Mouse (Mus musculus) neural tube, embryonic 12.5 days (tissue): ENCODE measurements around the gene Asb17. TPM values are rescaled to one million over a fixed set of nuclear protein-coding genes. Genes with fewer than 3 reads are reported as not detected.
"Not testable (repeated sequence)": the region's sequence is repeated elsewhere in the genome, so short reads cannot be mapped to it uniquely, and the experiment has no call there.

Experiments
- ATAC-seq: fragments of 200-750 bp; cut with Nextera tagmentation; 2 replicates; pipeline ENCODE4 v1.8.0; 2017; ENCODE audit warnings: low read depth, mild to moderate bottlenecking, moderate TSS enrichment, moderate library complexity; ENCODE audit not compliant: low FRiP score
- H3K27ac ChIP-seq: fragments of 300-500 bp; sonication (generic); 2 replicates; pipeline ENCODE4 v1.5.1; 2016
- H3K27me3 ChIP-seq: fragments of 300-500 bp; sonication (generic); replicated peaks from 2 replicates; pipeline ENCODE4 v1.6.1; 2016; ENCODE audit warnings: mild to moderate bottlenecking
- H3K36me3 ChIP-seq: fragments of 300-500 bp; sonication (generic); 2 replicates; pipeline ENCODE4 v1.6.1; 2016; ENCODE audit warnings: mild to moderate bottlenecking
- H3K4me1 ChIP-seq: fragments of 300-500 bp; sonication (generic); 2 replicates; pipeline ENCODE4 v1.6.1; 2016
- H3K4me2 ChIP-seq: fragments of 300-500 bp; sonication (generic); replicated peaks from 2 replicates; pipeline ENCODE4 v1.6.1; 2016; ENCODE audit warnings: mild to moderate bottlenecking
- H3K4me3 ChIP-seq: fragments of 300-500 bp; sonication (generic); 2 replicates; pipeline ENCODE4 v1.5.1; 2016
- H3K9ac ChIP-seq: fragments of 300-500 bp; sonication (generic); 2 replicates; pipeline ENCODE4 v1.6.1; 2016; ENCODE audit warnings: mild to moderate bottlenecking
- H3K9me3 ChIP-seq: fragments of 300-500 bp; sonication (generic); 2 replicates; pipeline ENCODE4 v1.6.1; 2016; ENCODE audit warnings: mild to moderate bottlenecking
- WGBS: fragments of 180-500 bp; shearing (Covaris S2); methylation state at CpG from one replicate; pipeline ENCODE4 v1.1.7; 2016; 5-methylcytosine and 5-hydroxymethylcytosine counted together
- polyA plus RNA-seq: library from polyadenylated mRNA; unstranded; fragments of >200 nt; fragmentation: Nextera tagmentation; extraction: Ambion mirVana; gene quantifications from 2 replicates; pipeline ENCODE4 v1.2.1, GENCODE M21; 2016

Gene Asb17
- polyA plus RNA-seq, 1 experiment from 2014 or later, result 0.14 TPM

- Histone ChIP-seq H3K9me3 (no peaks in the 10 kb centered on the region), H3K27ac (no peak overlapping the region), H3K36me3 (no peaks in the 10 kb centered on the region), H3K9ac (no peak overlapping the region), H3K4me3 (no peak overlapping the region), H3K4me2 (no peak overlapping the region), H3K27me3 (no peaks in the 10 kb centered on the region), H3K4me1 (peaks cover 4% of the 10 kb centered on the region; the same call in 1 of the 2 replicates)
- WGBS, result 79% methylated on average over 9 of the region's 9 CpGs
- ATAC-seq, result no peak
Measured at GRCm38 (mm10) chr3:153817376-153817890, 26.6 kb upstream of the Asb17 start.

- Histone ChIP-seq H3K9me3 (no peaks in the 10 kb centered on the region), H3K4me3 (no peak overlapping the region), H3K27ac (no peak overlapping the region), H3K4me2 (no peak overlapping the region), H3K9ac (no peak overlapping the region), H3K27me3 (no peaks in the 10 kb centered on the region), H3K4me1 (peaks cover 4% of the 10 kb centered on the region; the same call in 1 of the 2 replicates), H3K36me3 (no peaks in the 10 kb centered on the region)
- ATAC-seq, result no peak
- 92% methylated on average over 3 of the region's 3 CpGs for WGBS
Measured at GRCm38 (mm10) chr3:153818723-153819122, 25.3 kb upstream of the Asb17 start.

- Histone ChIP-seq H3K9ac (no peak overlapping the region), H3K9me3 (no peaks in the 10 kb centered on the region), H3K27me3 (no peaks in the 10 kb centered on the region), H3K4me2 (no peak overlapping the region), H3K4me3 (no peak overlapping the region), H3K27ac (no peak overlapping the region), H3K4me1 (peaks cover 4% of the 10 kb centered on the region; the same call in 1 of the 2 replicates), H3K36me3 (no peaks in the 10 kb centered on the region)
- 73% methylated on average over 9 of the region's 9 CpGs for whole genome bisulfite sequencing
- peak; percentile 63; the same call in 1 of the 2 replicates for ATAC-seq
Measured at GRCm38 (mm10) chr3:153819438-153819837, 24.6 kb upstream of the Asb17 start.

- ATAC-seq, result no peak
- no peaks in the 10 kb centered on the region for H3K36me3 ChIP-seq
- WGBS, result 70% methylated on average over 11 of the region's 11 CpGs
- H3K9ac ChIP-seq, result no peak overlapping the region
- no peak overlapping the region for H3K4me2 ChIP-seq
- no peak overlapping the region for H3K27ac ChIP-seq
- H3K4me3 ChIP-seq, result no peak overlapping the region
- no peaks in the 10 kb centered on the region for H3K27me3 ChIP-seq
- peaks cover 4% of the 10 kb centered on the region; the same call in 1 of the 2 replicates for H3K4me1 ChIP-seq
- H3K9me3 ChIP-seq, result no peaks in the 10 kb centered on the region
Measured at GRCm38 (mm10) chr3:153823671-153824515, 20.1 kb upstream of the Asb17 start.

GRCm38 (mm10) chr3:153825197-153825596, 18.8 kb upstream of the Asb17 start:
- no peak overlapping the region for H3K4me3 ChIP-seq
- H3K36me3 ChIP-seq, result no peaks in the 10 kb centered on the region
- H3K4me1 ChIP-seq, result no peaks in the 10 kb centered on the region
- no peak overlapping the region for H3K27ac ChIP-seq
- H3K9me3 ChIP-seq, result no peaks in the 10 kb centered on the region
- H3K9ac ChIP-seq, result no peak overlapping the region
- ATAC-seq, result no peak
- H3K4me2 ChIP-seq, result no peak overlapping the region
- no peaks in the 10 kb centered on the region for H3K27me3 ChIP-seq
- 92% methylated on average over 10 of the region's 10 CpGs for WGBS

- ATAC-seq, result no peak
- Histone ChIP-seq H3K9me3 (no peaks in the 10 kb centered on the region), H3K4me3 (no peak overlapping the region), H3K36me3 (no peaks in the 10 kb centered on the region), H3K27me3 (no peaks in the 10 kb centered on the region), H3K4me2 (no peak overlapping the region), H3K4me1 (no peaks in the 10 kb centered on the region), H3K27ac (no peak overlapping the region), H3K9ac (no peak overlapping the region)
- WGBS, result 41% methylated on average over 6 of the region's 6 CpGs
Measured at GRCm38 (mm10) chr3:153826616-153827015, 17.4 kb upstream of the Asb17 start.

GRCm38 (mm10) chr3:153829788-153830187, 14.2 kb upstream of the Asb17 start:
- H3K9ac ChIP-seq, ATAC-seq, H3K36me3 ChIP-seq, H3K4me1 ChIP-seq, H3K9me3 ChIP-seq, H3K4me2 ChIP-seq, H3K27ac ChIP-seq, H3K4me3 ChIP-seq, H3K27me3 ChIP-seq: not testable (repeated sequence)
- 92% methylated on average over 3 of the region's 3 CpGs for WGBS

- H3K27ac ChIP-seq, result no peak overlapping the region
- WGBS, result 79% methylated on average over 11 of the region's 11 CpGs
- no peak overlapping the region for H3K4me3 ChIP-seq
- H3K36me3 ChIP-seq, result no peaks in the 10 kb centered on the region
- no peak overlapping the region for H3K9ac ChIP-seq
- no peaks in the 10 kb centered on the region for H3K4me1 ChIP-seq
- H3K27me3 ChIP-seq, result no peaks in the 10 kb centered on the region
- H3K9me3 ChIP-seq, result no peaks in the 10 kb centered on the region
- peak; percentile 68; the same call in 1 of the 2 replicates for ATAC-seq
- H3K4me2 ChIP-seq, result no peak overlapping the region
Measured at GRCm38 (mm10) chr3:153831014-153831872, 12.8 kb upstream of the Asb17 start.

- 81% methylated on average over 4 of the region's 4 CpGs for WGBS
- Histone ChIP-seq H3K9me3 (no peaks in the 10 kb centered on the region), H3K4me1 (no peaks in the 10 kb centered on the region), H3K4me2 (no peak overlapping the region), H3K36me3 (no peaks in the 10 kb centered on the region), H3K27ac (no peak overlapping the region), H3K27me3 (no peaks in the 10 kb centered on the region), H3K4me3 (no peak overlapping the region), H3K9ac (no peak overlapping the region)
- no peak for ATAC-seq
Measured at GRCm38 (mm10) chr3:153831873-153832653, 11.9 kb upstream of the Asb17 start.

- no peaks in the 10 kb centered on the region for H3K4me1 ChIP-seq
- H3K4me3 ChIP-seq, result no peak overlapping the region
- no peak overlapping the region for H3K4me2 ChIP-seq
- H3K27ac ChIP-seq, result no peak overlapping the region
- H3K27me3 ChIP-seq, result no peaks in the 10 kb centered on the region
- WGBS, result 42% methylated on average over 6 of the region's 6 CpGs
- no peak for ATAC-seq
- H3K9ac ChIP-seq, result no peak overlapping the region
- H3K9me3 ChIP-seq, result no peaks in the 10 kb centered on the region
- H3K36me3 ChIP-seq, result no peaks in the 10 kb centered on the region
Measured at GRCm38 (mm10) chr3:153832654-153832945, 11.4 kb upstream of the Asb17 start.

- Histone ChIP-seq H3K4me1 (no peaks in the 10 kb centered on the region), H3K9ac (no peak overlapping the region), H3K4me3 (no peak overlapping the region), H3K4me2 (no peak overlapping the region), H3K36me3 (no peaks in the 10 kb centered on the region), H3K27ac (no peak overlapping the region), H3K9me3 (no peaks in the 10 kb centered on the region), H3K27me3 (no peaks in the 10 kb centered on the region)
- WGBS, result 92% methylated on average over 4 of the region's 4 CpGs
- no peak for ATAC-seq
Measured at GRCm38 (mm10) chr3:153834071-153834470, 9.9 kb upstream of the Asb17 start.
